Mouse (Mus musculus) splenic B cell, adult 2 months (primary cell): Measurements from ENCODE around the gene Nr2e3.

ENCODE experiments used
- DNase-seq: peaks from one replicate; pipeline ENCODE4 v3.0.0-alpha.2; 2011; ENCODE audit warnings: low read depth, low spot score
- H3K27me3 ChIP-seq: 2 replicates; pipeline ENCODE4 v1.6.1; 2012; ENCODE audit warnings: mild to moderate bottlenecking, low read length, moderate library complexity, mixed read lengths; ENCODE audit not compliant: control insufficient read depth, poor library complexity, insufficient read depth, severe bottlenecking
- H3K36me3 ChIP-seq: 2 replicates; pipeline ENCODE4 v1.6.1; 2012; ENCODE audit warnings: mild to moderate bottlenecking, low read length, moderate library complexity, mixed read lengths; ENCODE audit not compliant: control insufficient read depth, poor library complexity, insufficient read depth, severe bottlenecking

The Nr2e3 gene

GRCm38 (mm10) chr9:59956496-59956895 lies 4.0 kb downstream of the Nr2e3 start:
- Histone ChIP-seq H3K27me3 (no peaks in the 10 kb centered on the region), H3K36me3 (no peaks in the 10 kb centered on the region)
- DNase-seq, result no peak

DNA sequence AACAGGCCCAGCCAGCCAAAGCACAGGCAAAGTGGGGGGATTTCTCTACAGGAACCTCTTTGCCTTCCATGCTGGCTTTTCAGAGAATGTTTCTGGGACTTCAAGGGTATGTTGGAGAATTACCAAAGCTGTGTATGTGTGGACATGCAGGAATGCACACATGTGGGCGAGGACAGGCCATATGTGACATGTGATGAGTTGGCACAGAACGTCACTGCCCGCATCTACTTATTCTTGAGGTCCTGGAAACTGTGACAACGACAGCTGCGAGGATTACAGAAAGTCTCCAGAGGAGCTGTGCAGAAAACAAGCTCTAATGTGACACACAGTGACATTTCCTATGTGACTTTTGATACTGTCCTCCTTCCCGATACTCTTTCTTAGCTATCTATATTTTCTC lies 4.8 kb downstream of the Nr2e3 start:
- Histone ChIP-seq H3K36me3 (no peaks in the 10 kb centered on the region), H3K27me3 (no peaks in the 10 kb centered on the region)
- DNase-seq, result no peak

DNA sequence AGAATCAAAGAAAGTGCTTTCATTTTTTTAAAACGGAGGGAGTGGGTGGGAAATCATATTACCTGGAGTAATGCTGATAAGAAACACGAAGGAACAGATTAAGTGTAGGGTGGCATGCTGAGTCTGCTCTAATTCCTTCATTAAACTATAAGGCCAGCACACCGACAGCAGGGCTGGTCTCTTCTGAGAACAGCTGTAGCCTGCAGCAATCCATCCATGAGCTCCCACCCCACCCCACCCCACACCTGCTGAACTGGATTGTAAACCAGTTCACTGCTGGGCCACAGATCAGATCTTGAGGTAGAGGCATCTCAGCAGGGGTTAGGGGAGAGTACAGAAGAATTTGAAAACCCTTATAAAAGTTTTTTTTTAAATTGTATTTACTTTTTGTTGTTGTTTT lies 5.3 kb downstream of the Nr2e3 start:
- DNase-seq, result no peak
- Histone ChIP-seq H3K27me3 (no peaks in the 10 kb centered on the region), H3K36me3 (no peaks in the 10 kb centered on the region)

DNA sequence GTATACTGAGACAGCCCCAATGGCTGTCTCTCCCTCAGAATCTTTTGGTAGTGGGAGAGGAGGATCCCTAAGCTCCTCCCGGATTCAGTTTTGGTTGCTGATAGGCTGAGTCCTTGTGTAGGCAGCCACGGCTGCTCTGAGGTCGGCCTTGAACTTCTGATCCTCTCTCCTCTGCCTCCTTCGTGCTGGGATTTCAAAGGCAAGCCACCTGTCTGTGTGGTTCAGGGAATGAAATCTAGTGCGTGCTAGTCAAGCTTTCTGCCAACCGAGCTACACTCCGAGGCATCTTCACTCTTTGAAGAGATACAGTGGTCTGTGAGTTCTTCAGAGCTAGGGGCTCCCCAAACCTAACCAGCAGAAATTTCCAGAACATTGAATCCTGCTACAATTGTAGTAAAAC lies 6.9 kb downstream of the Nr2e3 start:
- Histone ChIP-seq H3K36me3 (no peaks in the 10 kb centered on the region), H3K27me3 (no peaks in the 10 kb centered on the region)
- DNase-seq, result no peak

DNA sequence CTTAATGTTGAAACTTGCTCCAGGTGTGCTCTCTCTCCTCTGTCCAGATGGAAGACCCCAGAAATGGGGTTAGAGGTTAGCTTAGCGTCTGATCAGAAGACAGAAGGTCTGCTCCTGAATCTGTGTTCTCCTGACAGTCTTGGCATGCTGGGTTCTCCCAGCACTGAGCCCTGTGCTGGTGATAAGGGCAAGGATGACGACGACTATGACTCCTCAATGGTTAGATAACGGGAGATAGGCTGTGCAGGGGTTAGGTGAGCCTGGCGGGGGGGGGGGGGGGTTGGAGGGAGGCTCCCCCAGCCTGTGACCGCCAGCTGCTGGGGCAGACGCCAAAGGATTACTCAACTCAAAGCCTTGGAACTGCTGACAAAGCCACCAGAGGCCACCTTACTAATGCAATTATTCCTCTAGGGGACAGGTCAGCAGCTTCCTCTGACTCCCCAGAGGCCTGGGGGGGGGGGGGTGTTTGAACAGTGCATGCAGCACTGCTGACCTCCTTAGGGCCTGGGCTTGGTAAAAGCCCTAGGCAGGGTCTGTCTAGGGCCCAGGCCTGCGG lies 7.9 kb downstream of the Nr2e3 start:
- no peak for DNase-seq
- H3K27me3 ChIP-seq, result no peaks in the 10 kb centered on the region
- no peaks in the 10 kb centered on the region for H3K36me3 ChIP-seq

GRCm38 (mm10) chr9:59951943-59952342 lies 8.5 kb downstream of the Nr2e3 start:
- Histone ChIP-seq H3K36me3 (no peaks in the 10 kb centered on the region), H3K27me3 (no peaks in the 10 kb centered on the region)
- no peak for DNase-seq

- no peaks in the 10 kb centered on the region for H3K27me3 ChIP-seq
- no peak for DNase-seq
- H3K36me3 ChIP-seq, result no peaks in the 10 kb centered on the region
Measured at GRCm38 (mm10) chr9:59951001-59951750, 9.3 kb downstream of the Nr2e3 start.

GRCm38 (mm10) chr9:59949981-59950380 lies 10.5 kb downstream of the Nr2e3 start:
- H3K36me3 ChIP-seq, result no peaks in the 10 kb centered on the region
- no peaks in the 10 kb centered on the region for H3K27me3 ChIP-seq
- no peak for DNase-seq

DNA sequence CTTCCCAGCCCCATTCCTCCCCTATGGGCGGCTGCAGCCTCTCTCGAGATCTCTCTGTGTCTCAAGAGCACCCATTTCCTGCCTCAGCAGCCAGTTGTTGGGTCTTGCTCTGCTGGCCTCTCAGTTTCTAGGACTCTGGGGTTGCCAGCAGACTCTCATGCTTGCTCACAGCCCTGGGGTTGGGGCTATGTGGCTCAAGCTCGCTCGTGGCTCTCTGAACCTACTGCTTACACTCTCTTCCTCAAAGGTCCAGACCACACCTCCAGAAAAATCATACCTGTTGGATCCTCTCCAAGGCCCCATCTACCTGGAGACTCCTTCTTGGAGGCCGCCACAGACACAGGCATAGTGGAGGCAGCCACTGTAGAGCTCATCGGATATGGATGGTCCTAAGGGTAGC lies 10.9 kb downstream of the Nr2e3 start:
- no peak for DNase-seq
- H3K36me3 ChIP-seq, result no peaks in the 10 kb centered on the region
- H3K27me3 ChIP-seq, result no peaks in the 10 kb centered on the region

DNA sequence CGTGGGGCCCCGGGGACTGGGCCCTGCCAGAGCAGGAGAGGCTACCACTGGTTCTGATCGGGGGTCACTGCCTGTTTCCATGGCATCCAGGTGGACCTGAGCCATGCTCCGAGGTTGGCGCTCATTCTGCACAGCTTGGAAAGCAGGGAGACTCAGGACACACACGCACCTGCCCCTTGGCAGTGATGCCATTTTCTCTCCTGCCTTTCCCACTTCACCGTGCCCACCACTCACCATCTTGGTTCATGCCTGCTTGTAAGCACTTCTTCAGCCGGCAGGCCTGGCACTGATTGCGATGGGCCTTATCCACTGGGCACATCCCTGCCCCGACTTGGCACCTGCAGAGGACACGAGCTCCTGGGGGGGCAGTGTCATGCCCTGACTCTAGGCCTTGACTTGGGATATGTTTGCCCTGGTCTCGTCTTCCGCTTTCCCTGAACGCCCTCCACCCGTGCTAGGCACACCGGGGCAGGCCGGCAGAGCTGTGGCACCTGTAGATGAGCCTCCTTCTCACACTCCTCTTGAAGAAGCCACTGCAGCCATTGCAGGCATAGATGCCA lies 11.7 kb downstream of the Nr2e3 start:
- no peak for DNase-seq
- Histone ChIP-seq H3K36me3 (no peaks in the 10 kb centered on the region), H3K27me3 (no peaks in the 10 kb centered on the region)

DNA sequence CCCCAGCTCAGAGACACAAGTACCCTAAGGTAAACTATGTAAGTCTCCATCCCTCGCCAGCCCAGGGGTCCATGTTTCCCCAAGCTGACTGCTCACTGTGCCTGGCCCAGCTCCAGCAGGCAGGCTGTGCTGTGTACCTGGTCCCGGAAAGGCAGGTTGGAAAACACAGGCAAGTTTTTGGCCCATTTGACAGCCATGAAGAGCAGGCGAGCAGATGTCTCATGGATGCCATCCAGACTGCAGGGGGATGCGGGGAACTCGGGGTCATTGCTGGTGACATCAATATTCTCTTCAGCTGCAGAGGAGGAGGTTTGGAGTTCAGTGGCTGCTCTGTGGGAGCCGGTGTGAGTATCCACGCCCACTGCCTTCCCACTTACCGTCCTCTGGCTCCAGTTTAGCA lies 12.2 kb downstream of the Nr2e3 start:
- Histone ChIP-seq H3K27me3 (no peaks in the 10 kb centered on the region), H3K36me3 (no peaks in the 10 kb centered on the region)
- DNase-seq, result no peak

- no peak for DNase-seq
- no peaks in the 10 kb centered on the region for H3K36me3 ChIP-seq
- H3K27me3 ChIP-seq, result no peaks in the 10 kb centered on the region
Measured at GRCm38 (mm10) chr9:59947271-59947670, 13.2 kb downstream of the Nr2e3 start.

- H3K36me3 ChIP-seq, result no peaks in the 10 kb centered on the region
- no peak for DNase-seq
- H3K27me3 ChIP-seq, result no peaks in the 10 kb centered on the region
Measured at GRCm38 (mm10) chr9:59945241-59945640, 15.2 kb downstream of the Nr2e3 start.

GRCm38 (mm10) chr9:59943826-59944225 lies 16.6 kb downstream of the Nr2e3 start:
- Histone ChIP-seq H3K36me3 (no peaks in the 10 kb centered on the region), H3K27me3 (no peaks in the 10 kb centered on the region)
- no peak for DNase-seq

GRCm38 (mm10) chr9:59942501-59943085 lies 17.9 kb downstream of the Nr2e3 start:
- Histone ChIP-seq H3K27me3 (no peaks in the 10 kb centered on the region), H3K36me3 (no peaks in the 10 kb centered on the region)
- DNase-seq, result no peak
